Mouse (Mus musculus): Measurements from ENCODE around the gene Glod4. TPM values are rescaled to one million over a fixed set of nuclear protein-coding genes. Genes with fewer than 3 reads are reported as not detected.

The Glod4 gene
- total and polyA plus RNA-seq, 2 experiments from 2014 or later: 63.5 to 116 TPM

- no peak for TF ChIP-seq CTCF (IDR thresholded peaks at IDR 0.05)
- H3K36me3 ChIP-seq (ENCODE audit: insufficient read depth, low read length): no peaks in the 10 kb centered on the region
- ATAC-seq (ENCODE audit: low FRiP score) (no peak), DNase-seq (ENCODE audit: low spot score) (no peak)
- H3K4me3 ChIP-seq (ENCODE audit: low read depth, low read length): no peak overlapping the region
- no peaks in the 10 kb centered on the region for H3K9me3 ChIP-seq (ENCODE audit: low read length)
- peaks cover 3% of the 10 kb centered on the region; the same call in 1 of the 2 replicates for H3K4me1 ChIP-seq (ENCODE audit: insufficient read depth, low read length)
- no peaks in the 10 kb centered on the region for H3K27me3 ChIP-seq (ENCODE audit: insufficient read depth, low read length)
- no peak overlapping the region for H3K9ac ChIP-seq (replicated peaks; ENCODE audit: low read length, poor library complexity, severe bottlenecking)
- 39% methylated on average over 10 of the region's 10 CpGs for WGBS
- H3K4me2 ChIP-seq (ENCODE audit: low read depth, low read length, poor library complexity, severe bottlenecking): no peak overlapping the region
- H3K27ac ChIP-seq (ENCODE audit: low read depth, low read length): no peak overlapping the region
Observed at GRCm38 (mm10) chr11:76260208-76261050, 16.9 kb upstream of the Glod4 start.

- no peaks in the 10 kb centered on the region for H3K36me3 ChIP-seq (ENCODE audit: insufficient read depth, low read length)
- H3K4me1 ChIP-seq (ENCODE audit: insufficient read depth, low read length): peaks cover 3% of the 10 kb centered on the region; the same call in 1 of the 2 replicates
- no peak overlapping the region for H3K4me2 ChIP-seq (ENCODE audit: low read depth, low read length, poor library complexity, severe bottlenecking)
- ATAC-seq (ENCODE audit: low FRiP score): no peak
- WGBS: 84% methylated on average over 6 of the region's 6 CpGs
- H3K9ac ChIP-seq (replicated peaks; ENCODE audit: low read length, poor library complexity, severe bottlenecking): no peak overlapping the region
- no peak for DNase-seq (ENCODE audit: low spot score)
- H3K9me3 ChIP-seq (ENCODE audit: low read length): no peaks in the 10 kb centered on the region
- no peak for TF ChIP-seq CTCF (IDR thresholded peaks at IDR 0.05)
- no peak overlapping the region for H3K4me3 ChIP-seq (ENCODE audit: low read depth, low read length)
- no peaks in the 10 kb centered on the region for H3K27me3 ChIP-seq (ENCODE audit: insufficient read depth, low read length)
- H3K27ac ChIP-seq (ENCODE audit: low read depth, low read length): no peak overlapping the region
Observed at GRCm38 (mm10) chr11:76258511-76258910, 15.0 kb upstream of the Glod4 start.

- Histone ChIP-seq H3K27ac (ENCODE audit: low read depth, low read length) (no peak overlapping the region), H3K4me2 (ENCODE audit: low read depth, low read length, poor library complexity, severe bottlenecking) (no peak overlapping the region), H3K9ac (replicated peaks; ENCODE audit: low read length, poor library complexity, severe bottlenecking) (no peak overlapping the region), H3K36me3 (ENCODE audit: insufficient read depth, low read length) (no peaks in the 10 kb centered on the region), H3K4me1 (ENCODE audit: insufficient read depth, low read length) (peaks cover 3% of the 10 kb centered on the region; the same call in 1 of the 2 replicates), H3K4me3 (ENCODE audit: low read depth, low read length) (no peak overlapping the region), H3K9me3 (ENCODE audit: low read length) (no peaks in the 10 kb centered on the region), H3K27me3 (ENCODE audit: insufficient read depth, low read length) (no peaks in the 10 kb centered on the region)
- TF ChIP-seq CTCF (IDR thresholded peaks at IDR 0.05): no peak
- DNase-seq (ENCODE audit: low spot score) (no peak), ATAC-seq (ENCODE audit: low FRiP score) (no peak)
- 83% methylated on average over 4 of the region's 4 CpGs for whole genome bisulfite sequencing
Observed at GRCm38 (mm10) chr11:76257386-76257785, 13.9 kb upstream of the Glod4 start.

- 64% methylated on average over 5 of the region's 5 CpGs for WGBS
- H3K27ac ChIP-seq (ENCODE audit: low read depth, low read length): no peak overlapping the region
Observed at GRCm38 (mm10) chr11:76256129-76256528, 12.6 kb upstream of the Glod4 start.

GRCm38 (mm10) chr11:76255431-76256001, 12.0 kb upstream of the Glod4 start:
- no peaks in the 10 kb centered on the region for H3K27me3 ChIP-seq (ENCODE audit: insufficient read depth, low read length)
- WGBS: 59% methylated on average over 4 of the region's 4 CpGs
- H3K4me3 ChIP-seq (ENCODE audit: low read depth, low read length): no peak overlapping the region
- TF ChIP-seq CTCF (IDR thresholded peaks at IDR 0.05): no peak
- DNase-seq (ENCODE audit: low spot score) (peak; percentile 68), ATAC-seq (ENCODE audit: low FRiP score) (no peak)
- peaks cover 8% of the 10 kb centered on the region; the same call in 1 of the 2 replicates for H3K36me3 ChIP-seq (ENCODE audit: insufficient read depth, low read length)
- H3K27ac ChIP-seq (ENCODE audit: low read depth, low read length): no peak overlapping the region
- no peak overlapping the region for H3K4me2 ChIP-seq (ENCODE audit: low read depth, low read length, poor library complexity, severe bottlenecking)
- H3K9ac ChIP-seq (replicated peaks; ENCODE audit: low read length, poor library complexity, severe bottlenecking): no peak overlapping the region
- H3K9me3 ChIP-seq (ENCODE audit: low read length): no peaks in the 10 kb centered on the region
- H3K4me1 ChIP-seq (ENCODE audit: insufficient read depth, low read length): peaks cover 2% of the 10 kb centered on the region; the same call in 1 of the 2 replicates

More at GRCm38 (mm10) chr11:76256129-76256528, 12.6 kb upstream of the Glod4 start:
- no peak for TF ChIP-seq CTCF (IDR thresholded peaks at IDR 0.05)
- ATAC-seq (ENCODE audit: low FRiP score): no peak
- Histone ChIP-seq H3K9me3 (ENCODE audit: low read length) (no peaks in the 10 kb centered on the region), H3K36me3 (ENCODE audit: insufficient read depth, low read length) (peaks cover 4% of the 10 kb centered on the region; the same call in 1 of the 2 replicates), H3K4me2 (ENCODE audit: low read depth, low read length, poor library complexity, severe bottlenecking) (no peak overlapping the region), H3K27me3 (ENCODE audit: insufficient read depth, low read length) (no peaks in the 10 kb centered on the region), H3K4me3 (ENCODE audit: low read depth, low read length) (no peak overlapping the region), H3K9ac (replicated peaks; ENCODE audit: low read length, poor library complexity, severe bottlenecking) (no peak overlapping the region), H3K4me1 (ENCODE audit: insufficient read depth, low read length) (peaks cover 3% of the 10 kb centered on the region; the same call in 1 of the 2 replicates)
- no peak for DNase-seq (ENCODE audit: low spot score)

GRCm38 (mm10) chr11:76253918-76254264, 10.4 kb upstream of the Glod4 start:
- no peaks in the 10 kb centered on the region for H3K9me3 ChIP-seq (ENCODE audit: low read length)
- TF ChIP-seq CTCF (IDR thresholded peaks at IDR 0.05): no peak
- H3K36me3 ChIP-seq (ENCODE audit: insufficient read depth, low read length): peaks cover 23% of the 10 kb centered on the region
- no peaks in the 10 kb centered on the region for H3K4me1 ChIP-seq (ENCODE audit: insufficient read depth, low read length)
- peak; percentile 32 for DNase-seq (ENCODE audit: low spot score)
- H3K27ac ChIP-seq (ENCODE audit: low read depth, low read length): no peak overlapping the region
- no peak overlapping the region for H3K9ac ChIP-seq (replicated peaks; ENCODE audit: low read length, poor library complexity, severe bottlenecking)
- no peak overlapping the region for H3K4me3 ChIP-seq (ENCODE audit: low read depth, low read length)
- no peaks in the 10 kb centered on the region for H3K27me3 ChIP-seq (ENCODE audit: insufficient read depth, low read length)
- H3K4me2 ChIP-seq (ENCODE audit: low read depth, low read length, poor library complexity, severe bottlenecking): no peak overlapping the region
- WGBS: 81% methylated on average over 4 of the region's 4 CpGs
- no peak for ATAC-seq (ENCODE audit: low FRiP score)

Data from midbrain, postnatal 0 days (tissue).